Mouse (Mus musculus): ENCODE data around the gene Isca2.

The Isca2 gene

GRCm38 (mm10) chr12:84774376-84774775 lies 1.3 kb downstream of the Isca2 start:
- no peak for DNase-seq

- no peak for DNase-seq
Measured at GRCm38 (mm10) chr12:84776229-84776628, 3.2 kb downstream of the Isca2 start.

- DNase-seq = peak; percentile 94
Measured at GRCm38 (mm10) chr12:84784604-84785381, 11.7 kb downstream of the Isca2 start.

- DNase-seq = no peak
Measured at GRCm38 (mm10) chr12:84786091-84786490, 13.0 kb downstream of the Isca2 start.

GRCm38 (mm10) chr12:84790853-84791252 lies 17.8 kb downstream of the Isca2 start:
- no peak for DNase-seq

GRCm38 (mm10) chr12:84792629-84793028 lies 19.6 kb downstream of the Isca2 start:
- no peak for DNase-seq

- DNase-seq = no peak
Measured at GRCm38 (mm10) chr12:84794647-84795046, 21.6 kb downstream of the Isca2 start.

- no peak for DNase-seq
Measured at GRCm38 (mm10) chr12:84799086-84799485, 26.0 kb downstream of the Isca2 start.

GRCm38 (mm10) chr12:84800419-84800818 lies 27.4 kb downstream of the Isca2 start:
- DNase-seq = peak; percentile 55

GRCm38 (mm10) chr12:84801532-84802110 lies 28.6 kb downstream of the Isca2 start:
- DNase-seq = no peak

GRCm38 (mm10) chr12:84802625-84803024 lies 29.6 kb downstream of the Isca2 start:
- no peak for DNase-seq

GRCm38 (mm10) chr12:84805228-84805842 lies 32.3 kb downstream of the Isca2 start:
- DNase-seq = peak; percentile 87

- no peak for DNase-seq
Measured at GRCm38 (mm10) chr12:84806010-84806409, 33.0 kb downstream of the Isca2 start.

- no peak for DNase-seq
Measured at GRCm38 (mm10) chr12:84806726-84807125, 33.7 kb downstream of the Isca2 start.

- DNase-seq = no peak
Measured at GRCm38 (mm10) chr12:84807351-84807750, 34.3 kb downstream of the Isca2 start.

- DNase-seq = no peak
Measured at GRCm38 (mm10) chr12:84809033-84809432, 36.0 kb downstream of the Isca2 start.

GRCm38 (mm10) chr12:84810810-84811209 lies 37.8 kb downstream of the Isca2 start:
- DNase-seq = peak; percentile 20

GRCm38 (mm10) chr12:84811510-84811909 lies 38.5 kb downstream of the Isca2 start:
- peak; percentile 40 for DNase-seq

- peak; percentile 55 for DNase-seq
Measured at GRCm38 (mm10) chr12:84812004-84812403, 39.0 kb downstream of the Isca2 start.

- peak; percentile 33 for DNase-seq
Measured at GRCm38 (mm10) chr12:84813773-84814172, 40.7 kb downstream of the Isca2 start.

- peak; percentile 32 for DNase-seq
Measured at GRCm38 (mm10) chr12:84814663-84815325, 41.7 kb downstream of the Isca2 start.

GRCm38 (mm10) chr12:84818496-84818895 lies 45.4 kb downstream of the Isca2 start:
- no peak for DNase-seq
